Mouse (Mus musculus) myocyte (in vitro differentiated cells): ENCODE measurements around the gene Eef1akmt2. TPM values are rescaled to one million over a fixed set of nuclear protein-coding genes. Genes with fewer than 3 reads are reported as not detected.

Experiments
- H3K27me3 ChIP-seq: one replicate; pipeline ENCODE4 v1.6.1; 2011; ENCODE audit not compliant: control insufficient read depth, insufficient read depth, insufficient read length
- H3K36me3 ChIP-seq: one replicate; pipeline ENCODE4 v1.6.1; 2011; ENCODE audit not compliant: control insufficient read depth, insufficient read depth
- H3K4me2 ChIP-seq: one replicate; pipeline ENCODE4 v1.6.1; 2011; ENCODE audit warnings: low read depth, control low read depth
- H3K4me3 ChIP-seq: one replicate; pipeline ENCODE4 v1.5.1; 2011; ENCODE audit warnings: mild to moderate bottlenecking, control low read depth, moderate library complexity
- H3K79me2 ChIP-seq: one replicate; pipeline ENCODE4 v1.6.1; 2011; ENCODE audit not compliant: control insufficient read depth, insufficient read depth
- H3ac ChIP-seq: one replicate; pipeline ENCODE4 v1.6.1; 2011; ENCODE audit not compliant: control insufficient read depth, insufficient read length
- CEBPB ChIP-seq: IDR thresholded peaks from 2 replicates; pipeline ENCODE4 v1.6.1; 2011; ENCODE audit warnings: mild to moderate bottlenecking, moderate library complexity; ENCODE audit not compliant: poor library complexity, insufficient read depth, severe bottlenecking
- E2F4 ChIP-seq: IDR thresholded peaks from one replicate; pipeline ENCODE4 v1.6.1; 2011; ENCODE audit warnings: mild to moderate bottlenecking, control low read depth, moderate library complexity; ENCODE audit not compliant: insufficient read depth
- MAX ChIP-seq: IDR thresholded peaks from one replicate; pipeline ENCODE4 v1.6.1; 2011; ENCODE audit warnings: low read depth, mild to moderate bottlenecking, control low read depth
- MYOD1 ChIP-seq, 3 experiments: IDR thresholded peaks; one replicate each; pipeline ENCODE4 v1.6.1; 2011; ENCODE audit warnings: control low read depth in 2 of 3, low read depth in 2 of 3, mild to moderate bottlenecking in 2 of 3, moderate library complexity in 1 of 3; ENCODE audit not compliant: insufficient read length in 2 of 3, control insufficient read depth in 1 of 3
- MYOG ChIP-seq, 3 experiments: IDR thresholded peaks; one replicate each; pipeline ENCODE4 v1.6.1; 2011; ENCODE audit warnings: control low read depth in 2 of 3, low read depth in 2 of 3, mild to moderate bottlenecking in 2 of 3; ENCODE audit not compliant: insufficient read length in 2 of 3, control insufficient read depth in 1 of 3, insufficient read depth in 1 of 3
- POLR2A ChIP-seq: IDR thresholded peaks from one replicate; pipeline ENCODE4 v1.6.1; 2011; ENCODE audit warnings: low read depth, mild to moderate bottlenecking, control low read depth, moderate library complexity; ENCODE audit not compliant: insufficient read length
- POLR2AphosphoS2 ChIP-seq: IDR thresholded peaks from one replicate; pipeline ENCODE4 v1.6.1; 2011; ENCODE audit warnings: low read depth, control low read depth; ENCODE audit not compliant: insufficient read length
- REST ChIP-seq: IDR thresholded peaks from one replicate; pipeline ENCODE4 v1.6.1; 2011; ENCODE audit warnings: mild to moderate bottlenecking, control low read depth, moderate library complexity; ENCODE audit not compliant: insufficient read depth, insufficient read length
- SRF ChIP-seq: IDR thresholded peaks from one replicate; pipeline ENCODE4 v1.6.1; 2011; ENCODE audit warnings: low read depth; ENCODE audit not compliant: control insufficient read depth, insufficient read length
- TCF12 ChIP-seq: IDR thresholded peaks from one replicate; pipeline ENCODE4 v1.6.1; 2011; ENCODE audit warnings: mild to moderate bottlenecking, control low read depth; ENCODE audit not compliant: poor library complexity, insufficient read depth, severe bottlenecking
- TCF3 ChIP-seq: IDR thresholded peaks from one replicate; pipeline ENCODE4 v1.6.1; 2011; ENCODE audit warnings: low read depth, control low read depth; ENCODE audit not compliant: insufficient read length
- USF1 ChIP-seq: IDR thresholded peaks from one replicate; pipeline ENCODE4 v1.6.1; 2011; ENCODE audit warnings: low read depth, mild to moderate bottlenecking, control low read depth, moderate library complexity
- polyA plus RNA-seq: library from polyadenylated mRNA; unstranded; fragments of >200 nt; fragmentation: generic; extraction: Trizol; gene quantifications from one replicate; pipeline ENCODE4 v1.2.1, GENCODE M21; 2012; ENCODE audit warnings: missing spikeins

Eef1akmt2 gene
- polyA plus RNA-seq, 1 experiment: 10.8 TPM

DNA sequence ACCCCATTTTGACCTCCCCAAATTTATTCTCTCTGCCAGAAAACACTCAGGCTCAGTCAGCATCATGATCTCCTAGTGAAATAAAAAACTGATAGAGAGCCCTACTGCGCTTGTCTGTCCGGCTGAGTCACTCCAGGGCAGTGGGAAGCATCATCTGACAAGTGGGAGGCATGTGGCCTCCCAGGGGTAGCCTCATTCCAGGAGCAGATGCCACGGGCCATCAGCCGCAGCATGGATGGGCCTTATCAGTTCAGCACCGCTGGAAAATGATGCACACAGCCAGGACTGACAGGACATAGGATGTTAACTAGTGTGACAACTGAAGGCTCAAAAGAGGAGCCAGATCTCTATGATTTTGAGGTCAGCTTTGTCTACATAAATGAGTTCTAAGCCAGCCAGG lies 11.2 kb downstream of the Eef1akmt2 start:
- TF ChIP-seq TCF3 (no peak), TCF12 (no peak), USF1 (no peak), MYOD1 (IDR thresholded peaks at IDR 0.05; ENCODE audit: control insufficient read depth in 1 of 3, insufficient read length in 2 of 3, low read depth in 2 of 3) (peak; percentile 36 to 88 (median 81)), REST (no peak), E2F4 (no peak), MYOG (IDR thresholded peaks at IDR 0.05; ENCODE audit: control insufficient read depth in 1 of 3, insufficient read depth in 1 of 3, insufficient read length in 2 of 3, low read depth in 2 of 3) (peak in 1 of 3 experiments; percentile 55), MAX (no peak), CEBPB (no peak), POLR2A (no peak), POLR2AphosphoS2 (no peak), SRF (no peak)
- no peaks in the 10 kb centered on the region for H3K27me3 ChIP-seq
- H3K4me3 ChIP-seq: no peak overlapping the region
- H3K79me2 ChIP-seq: no peaks in the 10 kb centered on the region
- no peak overlapping the region for H3ac ChIP-seq
- no peak overlapping the region for H3K4me2 ChIP-seq
- peaks cover 5% of the 10 kb centered on the region for H3K36me3 ChIP-seq

DNA sequence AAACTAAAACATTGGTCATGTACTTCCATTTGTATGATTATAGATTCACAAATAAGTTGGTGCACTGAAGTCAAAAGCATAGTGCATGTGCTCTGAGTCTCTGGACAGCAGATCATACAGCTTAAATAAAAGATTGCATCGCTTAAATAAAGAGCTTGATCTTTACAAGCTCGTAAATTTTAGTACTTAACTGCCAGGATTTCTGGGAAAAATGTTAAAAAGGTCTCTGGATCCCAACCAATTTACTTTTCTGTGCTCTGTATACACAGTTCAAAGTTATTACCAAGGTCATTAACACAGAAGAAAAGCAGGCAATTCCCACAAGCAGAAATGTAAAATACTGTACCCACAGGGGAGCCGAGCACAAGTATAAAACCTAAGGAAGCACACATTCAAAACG lies 21.5 kb downstream of the Eef1akmt2 start:
- H3ac ChIP-seq: no peak overlapping the region
- no peaks in the 10 kb centered on the region for H3K79me2 ChIP-seq
- no peaks in the 10 kb centered on the region for H3K27me3 ChIP-seq
- no peak overlapping the region for H3K4me3 ChIP-seq
- TF ChIP-seq MAX: no peak
- TF ChIP-seq TCF12: no peak
- TF ChIP-seq SRF: no peak
- TF ChIP-seq E2F4: no peak
- no peak for TF ChIP-seq MYOG (IDR thresholded peaks at IDR 0.05; ENCODE audit: control insufficient read depth in 1 of 3, insufficient read depth in 1 of 3, insufficient read length in 2 of 3, low read depth in 2 of 3)
- no peak for TF ChIP-seq REST
- TF ChIP-seq POLR2AphosphoS2: no peak
- no peak for TF ChIP-seq CEBPB
- no peak overlapping the region for H3K4me2 ChIP-seq
- peaks cover 26% of the 10 kb centered on the region for H3K36me3 ChIP-seq

DNA sequence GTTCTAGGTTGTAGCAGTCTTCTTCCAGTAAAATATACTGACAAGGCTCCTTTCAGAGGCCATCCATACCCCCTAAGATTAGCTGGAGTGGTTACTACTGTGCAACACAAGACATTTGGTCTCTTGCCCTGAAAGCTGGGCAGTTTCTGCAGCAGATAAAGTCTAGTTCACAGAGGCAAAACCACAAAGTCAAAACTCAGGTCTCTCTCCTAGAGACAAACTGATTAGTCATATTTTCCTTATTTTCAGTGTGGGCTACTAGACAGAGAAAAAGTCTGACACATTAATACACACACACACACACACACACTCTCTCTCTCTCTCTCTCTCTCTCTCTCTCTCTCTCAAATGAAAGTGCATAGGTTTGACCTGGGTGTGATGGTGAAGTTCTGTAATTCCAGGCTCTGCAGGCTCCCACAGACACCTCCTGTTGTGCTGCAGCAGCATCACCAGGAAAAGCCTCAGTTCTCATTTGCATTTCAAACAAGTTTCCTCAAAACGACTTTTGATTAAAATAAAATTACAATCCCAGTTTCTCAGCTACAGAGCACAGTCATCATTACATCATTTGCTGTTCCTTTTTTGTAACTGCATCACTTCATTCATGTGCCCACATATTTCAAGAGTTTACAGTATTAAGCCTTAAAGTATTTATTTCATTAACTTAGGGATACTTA lies 28.0 kb downstream of the Eef1akmt2 start:
- Histone ChIP-seq H3K4me3 (no peak overlapping the region), H3ac (no peak overlapping the region), H3K36me3 (peaks cover 21% of the 10 kb centered on the region)

DNA sequence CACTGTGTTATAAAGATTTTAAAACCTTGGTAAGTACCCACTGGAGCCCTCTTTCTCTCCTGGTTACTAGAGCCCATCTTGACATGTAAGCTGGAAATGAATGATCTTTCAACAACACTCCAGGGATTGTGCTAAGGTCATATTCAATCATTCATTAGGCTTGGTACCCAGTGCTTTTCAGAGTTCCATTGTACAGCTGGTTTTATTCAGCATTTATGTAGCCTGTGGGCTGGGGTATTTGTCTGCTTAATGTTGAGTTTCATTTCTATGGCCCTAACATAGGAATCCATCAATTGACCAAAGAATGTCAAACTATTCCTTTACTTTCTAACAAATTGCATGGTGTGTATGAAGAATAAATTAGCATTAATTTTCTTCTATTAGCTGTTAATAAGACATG lies 28.6 kb downstream of the Eef1akmt2 start:
- H3K36me3 ChIP-seq: peaks cover 23% of the 10 kb centered on the region
- H3ac ChIP-seq: no peak overlapping the region
- H3K4me3 ChIP-seq: no peak overlapping the region
- H3K4me2 ChIP-seq: no peak overlapping the region
- H3K27me3 ChIP-seq: no peaks in the 10 kb centered on the region
- TF ChIP-seq REST (no peak), MYOD1 (IDR thresholded peaks at IDR 0.05; ENCODE audit: control insufficient read depth in 1 of 3, insufficient read length in 2 of 3, low read depth in 2 of 3) (no peak), CEBPB (no peak), USF1 (no peak), MAX (no peak), POLR2A (no peak), E2F4 (no peak), TCF3 (no peak), POLR2AphosphoS2 (no peak), SRF (no peak), MYOG (IDR thresholded peaks at IDR 0.05; ENCODE audit: control insufficient read depth in 1 of 3, insufficient read depth in 1 of 3, insufficient read length in 2 of 3, low read depth in 2 of 3) (no peak), TCF12 (no peak)
- H3K79me2 ChIP-seq: no peaks in the 10 kb centered on the region

More for the DNA sequence above, 28.0 kb downstream of the Eef1akmt2 start:
- Histone ChIP-seq H3K79me2 (no peaks in the 10 kb centered on the region), H3K4me2 (peak overlapping the region; percentile 6), H3K27me3 (no peaks in the 10 kb centered on the region)
- TF ChIP-seq SRF (no peak), MAX (no peak), POLR2A (no peak), E2F4 (no peak), MYOD1 (IDR thresholded peaks at IDR 0.05; ENCODE audit: control insufficient read depth in 1 of 3, insufficient read length in 2 of 3, low read depth in 2 of 3) (no peak), REST (no peak), TCF3 (no peak), TCF12 (no peak), MYOG (IDR thresholded peaks at IDR 0.05; ENCODE audit: control insufficient read depth in 1 of 3, insufficient read depth in 1 of 3, insufficient read length in 2 of 3, low read depth in 2 of 3) (no peak), USF1 (no peak), CEBPB (no peak), POLR2AphosphoS2 (no peak)

DNA sequence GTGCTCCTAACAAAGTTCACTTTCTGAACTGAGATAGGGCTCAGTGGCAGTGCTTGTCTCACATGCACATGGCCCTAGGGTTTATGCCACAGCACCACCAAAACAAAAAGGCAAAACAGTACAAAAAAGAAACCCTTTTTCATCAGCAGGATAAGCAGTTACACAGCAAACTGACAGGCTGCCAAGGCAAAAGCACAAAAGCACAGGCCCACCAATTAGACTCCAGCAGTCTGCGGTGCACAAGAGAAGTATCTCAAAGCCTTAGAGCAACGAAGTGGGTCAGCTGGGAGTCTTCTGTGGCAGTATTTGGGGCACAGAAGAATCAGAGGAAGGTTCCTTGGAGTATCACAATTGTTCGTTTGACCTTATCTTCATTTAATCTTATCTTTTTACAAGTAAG lies 31.8 kb downstream of the Eef1akmt2 start:
- Histone ChIP-seq H3K4me2 (no peak overlapping the region), H3K79me2 (no peaks in the 10 kb centered on the region), H3K4me3 (no peak overlapping the region), H3K27me3 (no peaks in the 10 kb centered on the region), H3ac (no peak overlapping the region), H3K36me3 (peaks cover 11% of the 10 kb centered on the region)
- no peak for TF ChIP-seq SRF
- no peak for TF ChIP-seq REST
- TF ChIP-seq POLR2AphosphoS2: no peak
- TF ChIP-seq MYOG (IDR thresholded peaks at IDR 0.05; ENCODE audit: control insufficient read depth in 1 of 3, insufficient read depth in 1 of 3, insufficient read length in 2 of 3, low read depth in 2 of 3): no peak
- TF ChIP-seq E2F4: no peak
- TF ChIP-seq POLR2A: no peak
- no peak for TF ChIP-seq TCF3
- no peak for TF ChIP-seq TCF12
- TF ChIP-seq MYOD1 (IDR thresholded peaks at IDR 0.05; ENCODE audit: control insufficient read depth in 1 of 3, insufficient read length in 2 of 3, low read depth in 2 of 3): no peak
- TF ChIP-seq USF1: no peak
- no peak for TF ChIP-seq CEBPB
- TF ChIP-seq MAX: no peak
